Mouse (Mus musculus) thymus, postnatal 0 days (tissue): ENCODE results near the gene Ralgapb. TPM values are rescaled to one million over a fixed set of nuclear protein-coding genes. Genes with fewer than 3 reads are reported as not detected.
A peak's percentile ranks its signal among the peaks of the same experiment; 100 is the strongest.

Experiments
- DNase-seq: peaks from one replicate; pipeline ENCODE4 v3.0.0-alpha.2; 2015; ENCODE audit warnings: low spot score
- polyA plus RNA-seq: library from polyadenylated mRNA; unstranded; fragments of >200 nt; fragmentation: Nextera tagmentation; extraction: Ambion mirVana; gene quantifications from 2 replicates; pipeline ENCODE4 v1.2.1, GENCODE M21; 2015

Gene Ralgapb
- polyA plus RNA-seq, 1 experiment from 2014 or later: 18.5 TPM

DNA sequence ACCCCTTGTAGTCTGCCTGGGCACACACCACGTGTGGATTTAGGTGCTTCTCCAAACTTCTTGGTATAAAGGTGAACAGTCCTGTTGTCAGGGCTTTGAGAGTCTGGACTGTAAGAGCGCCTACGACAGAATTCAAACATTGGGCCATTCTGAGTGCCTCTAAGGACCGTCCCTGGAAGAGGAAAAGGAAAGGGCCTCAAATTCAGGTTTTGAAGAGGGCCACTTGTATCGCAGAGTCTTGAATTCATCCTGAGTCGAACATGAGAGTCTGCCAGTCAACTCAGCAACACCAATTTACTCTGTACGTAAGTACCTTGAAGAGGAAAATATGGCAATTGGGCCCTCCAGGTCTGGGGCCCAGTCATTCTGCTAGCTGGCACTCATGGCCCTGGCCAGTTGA is 6.7 kb upstream of the Ralgapb start:
- DNase-seq: no peak

DNA sequence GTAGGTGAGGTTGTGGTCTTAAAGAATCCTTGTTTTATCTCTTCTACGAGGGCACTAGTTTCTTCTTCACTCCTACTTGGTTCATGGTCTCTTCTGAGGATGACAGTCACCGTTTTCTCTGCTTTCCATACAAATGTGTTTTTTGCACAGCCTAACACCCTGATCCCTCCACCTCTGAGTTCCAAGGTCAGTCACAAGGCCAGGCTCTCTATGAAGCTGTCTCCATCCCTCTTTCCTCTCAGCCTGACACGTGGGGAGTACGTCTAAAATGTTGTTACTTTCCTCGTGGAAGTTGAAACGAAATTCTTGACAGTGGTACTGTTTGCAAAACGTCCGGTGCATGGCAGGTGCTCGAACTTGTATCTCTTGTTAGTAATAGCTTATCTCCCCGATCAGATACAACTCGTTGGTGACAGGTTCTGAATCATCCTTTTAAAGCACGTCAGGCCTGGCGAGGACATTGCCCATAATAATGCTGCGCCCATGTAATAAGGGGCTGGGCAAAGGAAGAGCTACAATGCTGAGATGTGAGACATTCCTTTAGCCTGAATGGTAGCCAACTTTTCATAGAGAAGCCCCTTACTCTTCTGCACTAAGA is 552 bp upstream of the Ralgapb start:
- no peak for DNase-seq

DNA sequence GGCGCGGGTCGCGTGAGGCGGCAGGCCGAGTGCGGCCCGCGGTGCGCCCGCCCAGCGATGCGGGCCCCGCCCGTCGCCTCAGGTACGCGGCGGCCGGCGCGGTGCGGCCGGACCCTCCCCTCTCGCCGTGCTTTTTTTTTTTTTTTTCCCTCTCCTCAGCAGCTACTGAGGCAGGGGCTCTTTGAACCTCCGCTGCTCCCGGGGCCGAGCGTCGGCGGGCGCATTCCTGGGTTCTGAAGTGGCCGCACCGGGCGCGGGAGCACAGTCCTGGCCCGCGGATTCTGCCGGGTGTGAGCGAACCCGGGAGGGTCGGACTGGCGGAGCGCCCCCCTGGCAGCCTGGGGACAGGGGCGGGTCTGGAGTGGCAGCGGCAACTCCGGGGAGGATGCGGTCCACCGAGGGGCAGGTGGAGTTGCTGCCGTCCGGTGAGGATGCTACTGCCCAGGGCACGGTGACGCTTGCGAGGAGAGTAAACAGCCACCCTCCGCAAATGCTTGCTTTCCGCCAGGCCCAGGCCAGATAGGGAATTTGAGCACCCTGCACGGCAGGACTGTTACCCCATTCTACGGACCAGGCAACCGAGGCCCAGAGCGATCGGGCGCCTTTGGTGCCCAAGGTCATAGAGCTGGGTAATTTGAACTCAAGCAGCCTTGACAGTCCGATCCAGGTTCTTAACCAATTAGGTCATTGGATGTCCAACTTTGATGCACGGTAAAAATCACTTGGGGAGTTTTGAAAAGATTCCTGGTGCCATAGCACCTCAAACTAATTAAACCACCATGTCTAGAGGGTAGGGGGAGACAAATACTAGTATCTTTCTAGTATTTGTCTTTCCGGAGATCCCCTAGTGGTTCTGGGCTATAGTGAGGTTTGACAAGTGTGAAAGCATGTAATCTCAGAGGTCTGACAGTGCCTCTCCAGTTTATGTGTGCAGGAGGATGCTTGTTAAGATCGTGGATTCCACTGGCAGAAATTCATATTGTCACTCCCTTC is 670 bp downstream of the Ralgapb start:
- DNase-seq: peak; percentile 28

DNA sequence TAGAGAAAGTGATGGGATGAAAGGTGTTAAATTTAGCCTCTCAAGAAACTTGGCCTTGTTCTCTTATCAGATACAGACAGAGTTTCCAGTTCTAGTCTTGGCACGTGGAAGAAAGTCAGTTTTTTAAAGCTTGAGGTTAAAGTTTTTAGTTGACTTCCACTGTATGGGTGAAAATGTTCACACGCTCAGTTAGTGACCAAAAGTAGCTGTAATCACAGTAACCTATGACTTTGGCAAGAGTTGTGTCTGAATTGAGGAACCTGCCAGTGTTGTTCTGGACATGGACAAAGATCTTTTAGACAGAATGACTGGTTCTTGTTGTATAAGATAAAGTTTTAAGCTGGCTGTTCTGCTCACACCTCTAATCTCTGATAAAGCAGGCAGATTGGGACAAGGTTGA is 3.6 kb downstream of the Ralgapb start:
- no peak for DNase-seq

DNA sequence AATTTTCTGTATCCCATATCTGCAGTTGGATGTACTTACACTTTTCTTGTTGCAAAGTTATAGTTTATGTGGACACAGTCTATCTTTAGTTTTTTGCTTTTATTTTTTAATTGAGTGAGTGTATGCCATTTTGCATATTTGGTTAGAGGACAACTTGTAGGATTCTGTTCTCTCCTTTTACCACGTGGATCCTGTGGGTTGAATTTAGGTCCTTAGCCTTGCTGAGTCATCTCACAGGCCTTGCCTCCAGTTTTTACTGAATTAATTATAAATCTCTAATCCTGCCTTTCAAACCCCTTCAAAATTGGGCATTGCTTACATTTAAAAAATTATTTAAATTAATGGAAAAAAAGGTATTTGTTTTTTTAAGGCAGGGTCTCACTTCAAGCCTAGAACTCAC is 6.2 kb downstream of the Ralgapb start:
- no peak for DNase-seq

DNA sequence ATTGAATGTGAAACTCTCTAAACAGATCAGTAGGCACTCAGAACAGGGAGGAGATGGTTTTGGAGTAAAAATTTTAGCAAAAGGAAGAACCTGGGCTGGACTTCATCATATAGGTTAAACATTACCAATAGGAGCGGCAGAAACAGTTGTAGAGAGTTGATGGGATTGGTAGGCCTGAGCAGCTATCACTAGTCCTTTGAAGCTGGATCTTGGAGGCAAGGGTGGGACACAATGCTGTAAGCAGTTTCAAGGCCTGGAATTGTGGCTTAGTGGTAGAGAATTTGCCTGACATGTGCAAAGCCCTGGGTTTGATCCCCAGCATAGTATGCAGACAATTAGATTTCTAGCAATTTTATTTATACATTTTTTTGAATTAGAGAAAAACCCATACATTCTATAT is 9.0 kb downstream of the Ralgapb start:
- no peak for DNase-seq

DNA sequence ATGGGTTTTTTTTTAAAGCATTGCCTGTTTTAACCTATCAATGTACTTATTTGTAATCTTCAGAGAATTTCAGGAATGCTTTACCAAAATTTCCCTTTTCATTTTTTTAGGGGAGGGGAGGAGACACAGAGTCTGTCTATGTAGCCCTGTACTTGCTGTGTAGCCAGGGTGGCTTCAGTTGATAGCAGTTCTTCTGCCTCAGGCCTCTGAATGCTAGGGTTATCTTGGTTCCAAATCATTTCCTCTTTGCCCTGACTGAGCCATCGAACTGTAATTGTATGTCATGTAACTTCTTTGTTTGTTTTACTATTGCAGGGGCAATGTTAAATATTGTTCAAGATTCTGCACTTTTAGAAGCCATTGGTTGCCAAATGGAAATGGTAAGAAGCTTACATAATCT is 36.2 kb downstream of the Ralgapb start:
- no peak for DNase-seq

DNA sequence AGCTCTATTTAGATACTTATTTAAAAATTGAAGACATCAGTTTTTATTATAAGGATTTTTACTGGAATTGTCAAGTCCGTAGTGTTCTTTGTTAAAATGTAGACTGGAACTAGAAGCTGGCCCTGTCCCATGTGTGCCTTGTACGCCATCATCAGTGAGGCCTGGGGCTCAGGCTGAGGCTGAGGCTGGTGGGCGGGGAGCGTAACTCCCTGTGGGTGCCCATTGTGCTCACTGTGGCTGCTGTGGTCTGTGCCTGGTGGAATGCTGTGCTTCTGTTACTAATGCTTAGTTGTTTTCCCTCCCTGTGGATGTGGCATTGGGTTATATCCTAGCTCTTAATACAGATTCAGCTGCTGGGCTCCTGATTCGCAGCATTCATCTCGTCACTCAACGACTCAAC is 40.2 kb downstream of the Ralgapb start:
- DNase-seq: no peak

DNA sequence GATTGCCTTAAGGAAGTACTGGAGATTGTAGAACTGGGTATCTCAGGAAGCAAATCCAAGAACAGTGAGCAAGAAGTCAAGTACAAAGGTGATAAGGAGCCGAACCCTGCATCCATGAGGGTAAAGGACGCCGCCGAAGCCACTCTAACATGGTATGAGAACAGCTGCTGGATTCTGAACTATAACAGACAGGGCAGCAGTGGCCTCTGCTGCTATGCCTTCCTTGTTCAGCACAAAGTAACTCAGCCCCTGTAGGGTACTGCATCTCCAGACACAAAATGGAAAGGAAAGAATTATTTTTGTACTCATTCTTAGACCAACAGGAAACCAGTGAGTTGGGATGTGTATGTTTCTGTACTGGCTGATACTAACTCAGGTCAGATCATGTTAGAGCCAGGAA is 46.8 kb downstream of the Ralgapb start:
- no peak for DNase-seq

DNA sequence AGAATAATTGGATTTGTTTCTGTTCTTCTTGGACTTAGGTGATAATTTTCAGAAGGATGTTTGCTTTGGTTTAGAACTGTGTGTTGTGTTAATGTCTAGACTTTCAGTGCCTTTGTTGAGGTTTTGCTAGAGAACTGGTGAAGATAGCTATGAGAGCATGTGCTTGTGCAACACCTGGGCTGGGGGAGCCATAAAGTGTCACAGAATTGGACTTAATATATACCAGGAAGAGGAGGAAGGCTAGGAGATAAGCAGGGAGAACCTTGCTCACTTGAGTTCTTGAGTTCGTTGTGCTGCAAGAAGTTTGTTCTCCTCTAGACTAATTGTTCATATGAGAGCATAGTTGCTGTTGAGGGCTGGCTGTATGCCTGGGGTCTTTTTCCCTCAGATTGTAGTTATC is 48.0 kb downstream of the Ralgapb start:
- DNase-seq: no peak

DNA sequence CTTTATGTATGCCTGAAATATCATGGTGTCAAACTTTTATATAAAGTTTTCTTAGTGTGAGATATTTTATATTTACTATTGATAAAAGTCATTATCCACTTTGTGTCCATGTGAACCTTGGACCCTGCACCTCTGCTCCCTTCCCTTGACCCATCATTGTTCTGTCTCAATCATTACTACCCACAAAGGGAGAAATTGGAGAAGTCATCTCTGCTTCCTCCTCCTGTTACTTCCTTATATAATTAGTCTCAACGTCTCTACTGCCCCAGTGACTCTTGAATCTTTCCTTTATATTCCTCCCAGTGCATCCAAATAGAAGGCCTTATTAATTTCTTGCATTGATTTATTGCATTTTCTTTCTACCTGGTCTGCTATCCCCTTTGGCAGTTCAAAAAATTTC is 52.8 kb downstream of the Ralgapb start:
- DNase-seq: no peak

DNA sequence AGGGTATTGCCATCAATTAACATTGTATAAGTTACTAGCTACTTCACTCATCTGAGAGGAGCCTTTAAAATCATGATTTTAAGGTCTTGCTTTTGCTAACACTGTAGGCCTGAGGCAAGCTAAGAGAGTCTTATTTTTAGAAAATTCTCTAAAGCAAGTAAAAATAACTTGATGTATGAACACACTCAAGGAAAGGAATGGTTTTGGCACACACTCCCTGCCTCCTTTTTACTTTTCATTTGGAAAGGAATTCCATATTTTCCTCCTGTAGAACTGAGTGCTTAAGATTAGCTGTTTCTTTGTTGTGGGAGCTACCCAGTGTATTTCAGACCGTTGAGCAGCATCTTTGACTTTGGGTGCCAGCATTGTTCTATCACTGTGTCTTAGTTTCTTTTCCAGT is 64.5 kb downstream of the Ralgapb start:
- no peak for DNase-seq

DNA sequence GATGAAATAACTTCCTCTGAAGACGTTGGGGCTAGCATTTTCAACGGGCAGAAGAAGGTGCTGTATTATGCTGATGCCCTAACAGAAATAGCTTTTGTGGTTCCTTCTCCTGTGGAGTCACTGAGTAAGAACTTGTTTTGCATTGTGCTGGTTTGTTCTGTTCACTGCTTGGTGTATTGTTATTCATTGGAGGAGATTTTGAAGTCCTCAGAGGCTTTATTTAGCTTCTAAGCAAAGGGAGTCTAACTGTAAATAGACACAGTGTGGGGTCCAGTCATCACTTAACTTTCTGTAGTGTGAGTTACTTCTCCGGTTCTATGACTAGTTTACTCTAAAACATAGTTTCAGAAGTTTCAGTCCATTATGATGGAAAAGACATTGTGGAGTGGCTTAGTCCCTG is 68.0 kb downstream of the Ralgapb start:
- DNase-seq: no peak

DNA sequence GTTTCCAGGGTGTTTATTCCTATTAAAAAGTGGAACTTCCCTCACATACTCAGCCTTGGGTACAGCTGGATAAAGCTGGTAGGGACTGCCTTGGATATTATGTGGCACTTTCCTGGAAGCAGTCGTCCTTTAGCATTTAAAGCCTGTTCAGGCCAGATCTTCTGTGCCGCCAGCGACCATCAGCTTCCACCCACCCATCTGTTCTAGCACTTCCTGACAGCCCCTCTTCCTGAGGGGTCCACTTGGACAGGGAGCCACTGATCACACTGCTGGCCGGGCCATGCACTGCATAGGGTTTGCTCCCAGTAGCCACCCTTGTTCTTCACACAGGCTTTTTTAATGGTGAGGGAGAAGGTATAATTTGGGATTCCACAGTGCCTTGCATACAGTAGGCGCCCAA is 88.8 kb downstream of the Ralgapb start:
- no peak for DNase-seq

DNA sequence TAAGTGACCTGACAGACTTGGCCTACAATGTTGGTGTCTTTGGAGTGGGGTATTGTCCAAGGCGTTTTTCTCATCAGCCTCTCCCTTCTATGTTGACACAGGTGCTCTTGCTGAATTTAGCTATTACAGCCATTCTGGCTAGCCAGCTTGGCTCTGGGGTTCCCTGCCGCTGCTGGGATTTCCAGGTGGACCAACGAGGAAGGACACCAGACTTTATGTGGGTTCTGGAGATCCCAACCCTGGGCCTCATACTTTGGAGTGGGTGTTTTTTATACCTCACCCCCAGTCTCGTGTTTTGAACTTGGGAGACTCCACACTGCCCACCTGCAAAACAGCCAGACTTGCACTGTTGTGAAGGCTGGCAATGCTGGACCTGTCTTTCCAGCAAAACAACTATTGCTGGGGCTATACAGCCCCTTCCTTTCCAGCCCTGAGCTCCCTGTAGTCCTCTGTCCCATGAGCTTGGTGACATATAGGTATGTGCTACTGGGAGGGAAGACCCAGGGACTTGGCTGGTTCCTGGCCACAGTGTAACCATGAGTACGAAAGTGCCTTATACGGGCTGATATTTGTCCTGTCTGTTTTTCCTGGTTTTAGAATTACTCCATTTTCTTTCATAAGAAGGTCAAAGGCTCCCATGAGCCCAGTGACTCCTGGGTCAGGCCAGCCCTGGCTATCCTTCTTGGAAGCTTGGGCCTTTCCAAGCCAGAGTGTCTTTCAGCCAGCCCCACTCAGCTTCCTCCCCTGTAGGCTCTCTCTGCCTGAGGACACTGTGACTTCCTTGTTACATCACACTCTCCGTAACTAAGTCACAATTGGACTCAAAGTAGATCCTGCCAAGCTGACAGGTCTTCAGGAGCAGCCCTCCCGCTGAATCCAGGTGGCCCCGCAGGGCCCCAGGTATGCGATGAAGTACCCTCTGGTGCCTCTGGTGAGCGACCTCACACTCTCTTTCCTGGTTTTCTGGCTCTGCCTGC is 92.5 kb downstream of the Ralgapb start, which contains the start of gene Adig:
TSS of gene Adig (plus strand) at position 777 of the 977 bp plus-strand sequence.
- no peak for DNase-seq

DNA sequence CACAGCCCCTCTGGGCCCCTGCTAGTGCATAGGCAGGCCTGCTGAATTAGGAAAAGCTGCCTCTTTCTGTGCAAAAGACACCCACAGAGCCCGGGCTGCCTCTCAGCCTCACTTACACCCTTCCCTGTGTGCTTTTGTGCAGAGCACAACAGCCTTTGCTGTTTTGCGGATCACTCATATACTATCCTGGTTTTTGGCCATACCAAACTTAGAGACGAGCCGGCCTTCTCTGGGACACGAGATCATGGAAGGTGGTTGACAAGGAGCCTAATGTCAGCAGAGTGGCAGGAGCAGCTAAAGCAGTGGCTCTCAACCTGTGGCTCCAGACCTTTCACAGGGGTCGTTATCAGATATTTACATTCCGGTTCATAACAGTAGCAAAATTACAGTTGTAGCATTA is 93.6 kb downstream of the Ralgapb start:
- DNase-seq: no peak

DNA sequence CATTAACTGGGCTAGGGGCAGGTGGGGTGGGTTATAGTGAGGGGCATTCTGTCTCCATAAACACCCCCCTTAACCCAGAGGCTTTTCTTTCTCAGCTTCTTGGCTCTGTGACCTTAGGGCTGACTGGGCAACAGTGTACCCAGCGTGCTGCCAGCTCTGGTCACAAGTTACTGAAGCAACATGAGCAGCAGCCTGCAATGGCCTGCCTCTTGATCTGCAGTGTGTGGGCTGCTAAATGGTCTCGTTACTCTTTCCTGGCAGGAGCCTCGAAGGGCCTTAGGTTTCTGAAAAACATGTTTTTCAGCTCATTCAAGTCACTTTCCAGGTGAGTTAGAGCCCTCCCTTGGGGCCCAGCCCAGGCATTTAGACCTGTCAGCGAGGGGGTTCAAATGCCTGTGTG is 94.0 kb downstream of the Ralgapb start:
- DNase-seq: no peak

DNA sequence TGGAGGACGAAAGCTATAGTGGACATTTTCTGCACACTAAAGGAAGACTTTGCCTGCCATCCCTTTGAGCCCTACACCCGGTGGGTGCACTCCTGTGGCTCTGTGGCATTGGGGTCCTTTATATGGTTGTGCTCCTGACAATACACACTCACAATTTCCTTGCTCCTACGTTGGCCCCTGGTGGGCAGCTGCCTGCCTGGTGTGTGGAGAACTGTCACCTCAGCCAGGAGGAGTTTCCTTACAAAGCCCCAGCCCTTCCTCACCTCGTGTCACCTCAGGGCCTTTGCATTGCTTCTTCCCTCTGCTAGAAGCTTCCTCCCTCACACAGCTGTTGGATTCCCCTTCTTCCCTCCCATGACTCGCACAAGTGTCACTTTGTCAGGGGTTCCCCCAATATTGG is 96.8 kb downstream of the Ralgapb start:
- no peak for DNase-seq

DNA sequence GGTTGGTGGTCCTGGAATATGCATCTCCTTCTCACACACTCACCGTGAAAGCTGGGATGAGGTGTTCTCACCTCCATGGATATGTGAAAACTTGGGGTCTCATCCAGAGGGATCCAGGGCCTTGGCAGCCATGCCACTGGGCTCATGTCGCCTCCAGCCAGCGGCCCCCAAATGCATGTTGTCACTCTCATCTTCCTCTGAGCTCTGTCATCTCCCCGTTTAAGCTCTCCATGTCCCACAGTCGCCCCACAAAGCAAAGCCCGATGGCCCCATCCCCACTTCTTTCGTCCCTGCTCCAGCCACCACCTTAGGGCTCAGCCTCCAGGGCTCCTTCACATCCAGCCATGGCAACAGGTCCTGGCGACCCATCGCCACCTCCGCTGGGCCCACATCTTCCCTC is 97.4 kb downstream of the Ralgapb start:
- DNase-seq: no peak

DNA sequence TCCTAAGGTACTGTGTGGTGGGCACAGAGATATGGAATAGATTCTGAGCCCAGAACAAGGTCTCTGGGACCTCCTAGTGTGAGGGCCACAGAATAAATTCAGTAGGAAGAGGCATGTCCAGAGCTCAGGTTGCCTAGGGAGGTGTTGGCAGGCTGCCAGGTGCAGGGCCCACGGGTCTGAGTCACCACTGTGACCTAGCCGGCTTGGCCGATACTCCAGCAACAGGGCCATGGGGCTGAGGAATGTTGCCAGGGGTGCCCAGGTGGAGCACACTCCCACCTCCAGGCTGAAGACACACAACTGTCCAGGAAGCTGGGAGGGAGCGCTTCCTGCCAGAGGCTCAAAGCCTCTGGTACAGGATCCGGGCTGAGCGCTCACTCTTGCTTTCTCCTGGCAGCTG is 101.0 kb downstream of the Ralgapb start:
- no peak for DNase-seq

DNA sequence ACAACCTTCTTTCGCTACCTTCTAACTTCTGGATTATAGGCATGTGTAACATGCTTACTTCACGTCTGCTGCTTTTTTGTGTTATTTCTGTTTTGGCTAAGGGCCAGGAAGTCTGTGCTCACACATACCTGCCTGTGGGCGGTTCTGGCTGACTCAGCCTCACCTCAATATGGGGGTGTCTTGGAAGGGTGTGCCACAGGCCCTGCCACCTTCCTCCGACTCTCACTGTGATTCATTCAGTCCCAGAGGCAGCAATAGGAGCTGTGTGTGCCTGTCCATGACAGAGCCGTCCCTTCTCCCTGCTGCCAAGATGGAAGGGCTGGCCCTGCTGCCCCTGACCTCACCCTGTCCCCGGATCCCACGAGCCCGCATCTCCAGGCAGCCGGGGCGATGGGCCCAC is 102.9 kb downstream of the Ralgapb start, which contains the start of gene Arhgap40:
TSS of gene Arhgap40 (plus strand) at position 269 of the 400 bp plus-strand sequence.
- DNase-seq: no peak
